Mouse (Mus musculus) embryo, embryonic 9.5 days (tissue): Measurements from ENCODE around the gene Kif16b.

Experiments used
- DNase-seq: peaks from one replicate; pipeline ENCODE4 v3.0.0-alpha.2; 2017; ENCODE audit errors: extremely low spot score

The Kif16b gene

DNA sequence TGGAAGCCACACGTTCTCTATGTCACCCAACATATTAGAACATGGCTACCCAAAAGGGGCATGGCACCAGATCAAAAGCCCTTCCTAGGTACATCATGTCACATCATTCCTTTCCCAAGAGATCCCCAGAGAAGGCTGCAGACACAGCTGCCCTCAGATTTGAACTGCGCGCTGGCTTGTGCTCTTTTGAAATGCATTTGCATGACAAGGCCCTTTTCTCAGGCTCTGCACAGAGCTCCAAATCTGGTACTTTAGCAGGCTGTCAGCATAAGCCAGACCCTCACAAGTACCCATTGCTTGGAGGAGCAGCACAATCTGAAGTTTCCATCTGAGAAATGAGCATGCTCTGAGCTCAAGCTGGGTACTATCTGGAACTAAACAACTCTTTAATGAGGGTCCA lies 165.6 kb downstream of the Kif16b start:
- no peak for DNase-seq

DNA sequence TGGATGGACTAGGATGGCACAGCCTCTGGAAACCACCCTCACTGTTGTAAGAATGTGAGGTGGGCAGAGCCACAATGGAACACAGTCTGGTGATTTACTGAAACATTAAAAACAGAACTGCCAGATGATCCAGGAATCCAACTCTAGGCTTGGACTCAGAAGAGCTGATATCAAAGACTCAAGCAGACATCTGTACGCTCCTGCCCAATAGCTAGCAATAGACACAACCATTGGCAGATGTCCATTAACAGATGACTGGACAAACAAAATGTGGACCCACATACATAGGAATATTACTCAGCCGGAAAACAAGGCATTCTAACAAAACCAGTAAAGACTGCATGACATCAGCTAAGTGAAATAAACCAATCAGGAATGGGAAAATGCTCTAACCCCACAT lies 167.3 kb downstream of the Kif16b start:
- no peak for DNase-seq

DNA sequence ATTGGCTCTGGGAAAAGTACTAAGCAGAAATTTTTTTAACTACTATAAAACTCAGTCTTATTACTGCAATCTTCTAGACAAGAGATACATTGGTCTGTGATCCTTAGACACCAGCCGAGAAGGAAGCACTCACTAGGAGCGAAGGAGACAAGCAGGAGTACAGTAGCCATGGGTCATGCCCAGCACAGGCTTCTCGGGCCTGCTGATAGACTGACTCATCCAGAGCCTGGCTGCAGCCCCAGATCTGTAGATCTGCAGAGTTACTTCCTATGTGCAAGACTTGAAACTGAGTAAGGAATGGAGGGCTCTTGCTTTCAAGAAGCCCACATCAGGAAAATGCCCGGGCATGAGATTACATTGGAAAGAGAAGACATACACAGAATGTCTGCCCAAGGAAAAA lies 169.0 kb downstream of the Kif16b start:
- no peak for DNase-seq

DNA sequence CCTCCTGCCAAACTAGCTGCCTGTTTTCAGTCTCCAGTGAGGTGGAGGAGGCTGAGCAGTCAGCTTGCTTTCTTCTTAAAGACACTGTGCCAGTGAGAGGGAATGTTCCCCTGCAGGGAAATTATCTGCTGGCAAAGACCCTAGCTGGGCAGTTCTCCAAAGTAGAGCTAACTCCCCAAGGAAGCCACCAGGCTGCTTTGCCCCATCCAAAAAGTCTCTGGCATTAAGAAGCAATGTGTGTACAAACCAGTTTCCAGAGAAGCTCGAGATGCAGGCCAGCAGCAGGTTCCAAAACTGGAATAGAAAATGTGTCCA lies 169.6 kb downstream of the Kif16b start:
- no peak for DNase-seq

DNA sequence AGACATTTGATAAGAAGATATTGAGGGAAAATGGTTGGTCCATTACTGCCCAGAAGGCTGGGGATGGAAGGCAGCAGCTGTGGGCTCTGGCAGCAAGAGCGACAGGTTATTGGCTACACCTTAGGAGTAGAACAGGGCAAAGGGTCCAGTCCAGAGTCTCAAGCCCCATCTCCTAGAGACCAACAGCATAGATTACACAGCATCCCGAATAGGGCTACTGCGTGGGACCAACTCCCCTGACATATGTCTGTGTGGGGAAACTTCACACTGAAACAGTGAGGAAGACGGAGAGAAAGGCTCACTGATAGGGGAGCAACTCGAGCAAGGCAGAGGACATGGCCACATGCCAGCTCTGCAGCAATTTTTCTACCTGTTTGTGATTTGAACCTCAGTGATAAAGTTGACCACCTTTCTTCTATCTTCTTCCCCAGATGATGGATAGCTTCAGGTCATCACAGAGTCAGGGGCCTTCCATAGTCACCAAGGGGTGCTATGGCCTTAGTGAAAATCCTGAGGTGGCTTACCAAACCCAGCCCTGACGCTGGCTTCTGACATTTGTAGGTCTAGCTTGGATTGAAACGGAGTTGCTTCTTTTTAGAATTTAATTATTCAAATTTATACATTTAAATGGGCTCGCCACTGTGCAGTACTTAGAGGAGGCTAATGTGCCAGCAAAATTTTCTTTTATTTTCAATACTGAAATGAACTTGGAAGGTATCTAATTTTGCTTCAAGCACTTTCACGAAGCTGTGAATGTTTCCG lies 170.1 kb downstream of the Kif16b start:
- no peak for DNase-seq

DNA sequence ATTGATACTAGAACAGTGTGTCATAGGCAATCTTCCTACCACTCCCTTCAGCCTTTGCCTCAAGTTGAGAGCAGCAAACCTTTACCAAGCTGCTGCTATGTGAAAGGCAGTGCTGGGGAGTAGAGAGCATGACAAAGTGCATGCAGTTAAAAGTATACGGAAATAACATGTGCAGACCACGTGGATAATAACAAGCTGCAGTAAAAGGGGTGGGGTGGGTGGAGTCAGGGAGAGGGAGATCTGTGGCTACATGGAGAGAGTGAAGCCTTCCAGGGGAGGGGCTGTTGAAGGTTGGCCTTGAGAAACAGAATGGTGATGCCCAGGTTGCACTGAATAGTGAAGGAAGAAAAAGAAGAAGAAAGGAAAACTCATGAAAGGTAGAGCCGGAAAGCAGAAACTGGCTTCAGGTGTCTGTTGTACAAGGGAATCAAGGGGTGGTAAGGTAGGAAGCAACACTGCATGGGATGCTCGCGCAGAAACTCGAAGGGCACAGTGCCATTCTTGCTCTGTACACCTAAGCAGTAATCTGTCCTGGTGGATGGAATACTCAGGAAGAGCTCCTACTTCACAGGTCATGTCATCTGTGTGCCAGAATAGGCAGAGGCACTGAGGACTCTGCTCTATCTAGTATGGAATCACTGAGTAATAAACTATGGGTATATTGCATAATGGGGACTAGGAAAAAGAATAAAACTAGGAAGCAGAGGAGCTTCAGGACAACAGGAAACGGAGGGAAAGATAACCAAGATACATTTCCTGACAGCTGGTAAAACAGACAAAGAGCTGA lies 176.9 kb downstream of the Kif16b start:
- DNase-seq = no peak

DNA sequence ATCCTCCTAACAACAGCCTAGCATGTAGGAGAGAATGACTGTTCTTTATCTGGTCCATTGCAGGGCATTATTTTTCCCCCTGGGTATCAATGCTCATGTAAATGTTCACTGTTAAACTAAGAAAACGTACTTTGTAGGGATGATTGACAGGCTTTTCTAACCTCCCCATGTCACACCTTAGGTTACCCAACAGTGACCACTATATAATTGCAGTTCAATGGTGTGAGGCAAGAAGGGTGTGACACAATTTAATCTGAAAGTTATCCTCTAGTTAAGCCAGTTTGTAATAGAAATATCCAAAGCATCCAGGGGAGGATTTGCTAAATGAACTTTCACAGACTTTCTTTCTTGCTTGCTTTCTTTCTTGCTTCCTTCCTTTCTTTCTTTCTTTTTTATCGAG lies 181.2 kb downstream of the Kif16b start:
- no peak for DNase-seq

DNA sequence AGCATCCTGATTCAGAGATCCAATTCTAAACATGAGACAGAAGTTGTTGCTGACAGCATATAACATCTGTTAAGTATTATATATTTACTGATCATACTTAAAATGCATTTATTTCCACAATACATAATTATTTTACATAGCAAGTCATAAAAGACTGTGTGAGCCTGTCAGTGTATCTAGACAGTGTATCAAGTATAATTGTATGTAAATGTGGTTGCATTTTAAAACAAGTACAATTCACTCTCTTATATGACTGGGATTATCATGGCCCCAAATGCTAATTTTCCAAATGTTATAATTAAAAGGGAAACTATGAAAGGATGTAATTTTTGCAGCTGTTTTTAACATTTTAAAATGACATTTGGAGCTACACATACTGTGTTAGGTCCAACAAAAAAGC lies 182.3 kb downstream of the Kif16b start:
- no peak for DNase-seq

DNA sequence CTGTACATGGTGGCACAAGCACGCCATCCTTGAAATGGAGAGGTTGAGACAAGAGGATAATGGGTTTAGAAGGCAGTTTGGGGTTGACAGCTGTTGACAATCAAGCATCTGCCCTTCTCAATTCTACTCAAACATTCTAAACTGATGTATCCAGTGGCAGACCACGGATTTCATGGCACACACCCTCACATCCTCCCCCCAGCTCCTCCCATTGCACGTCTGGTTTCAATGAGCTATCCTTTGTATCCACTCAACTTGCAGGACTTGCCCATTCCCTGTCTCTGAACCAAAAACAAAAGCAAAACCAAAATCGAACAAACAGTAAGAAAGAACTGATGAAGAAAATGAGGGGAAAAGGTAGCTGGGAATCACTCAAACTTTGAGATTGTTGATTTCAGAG lies 183.7 kb downstream of the Kif16b start:
- no peak for DNase-seq

DNA sequence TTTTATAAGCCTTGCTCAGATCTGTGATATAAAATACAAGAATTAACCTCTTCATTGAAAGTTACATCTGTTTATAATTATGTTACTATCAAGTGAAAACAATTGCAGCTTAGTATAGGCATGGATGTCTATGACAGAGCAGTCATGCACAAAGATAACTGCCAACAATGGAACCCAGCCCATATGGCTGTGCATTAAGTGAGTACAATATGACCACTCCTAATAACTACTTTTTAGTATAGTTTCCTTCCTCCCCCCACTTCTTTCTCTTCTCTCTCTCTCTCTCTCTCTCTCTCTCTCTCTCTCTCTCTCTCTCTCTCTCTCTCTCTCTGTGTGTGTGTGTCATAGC lies 185.4 kb downstream of the Kif16b start:
- DNase-seq = no peak

DNA sequence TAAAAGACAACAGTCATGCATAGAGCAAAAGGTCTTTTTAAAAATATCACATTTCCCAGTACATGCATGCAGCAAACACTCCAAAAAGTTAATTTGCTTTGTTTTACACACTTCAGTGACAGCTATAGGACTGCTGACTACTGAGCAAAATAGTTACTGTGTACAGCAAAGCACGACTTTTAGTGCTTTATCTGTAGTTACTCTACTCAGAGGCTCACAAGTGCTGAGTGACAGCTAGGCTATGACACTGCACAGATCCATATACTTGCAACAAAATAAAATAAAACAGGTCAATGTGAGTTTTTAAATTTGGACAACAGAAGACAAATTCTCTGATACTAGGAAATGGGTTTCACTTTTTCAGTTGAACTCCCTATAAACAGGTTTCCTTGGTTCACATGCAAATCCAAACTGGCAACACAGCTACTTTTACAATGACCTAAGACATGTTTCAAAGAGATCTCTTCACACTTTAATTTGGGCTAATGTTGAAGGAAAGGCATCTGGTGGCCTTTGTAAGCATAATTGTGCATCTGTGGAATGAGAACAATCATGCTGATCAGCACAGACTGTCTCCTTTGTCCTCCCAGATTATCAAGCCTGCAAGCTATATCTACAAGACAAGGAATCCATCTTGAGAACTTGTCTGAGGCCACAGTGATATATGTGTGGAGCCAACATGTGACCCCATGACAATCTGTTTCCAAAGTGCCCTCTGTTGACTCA lies 186.0 kb downstream of the Kif16b start:
- no peak for DNase-seq

DNA sequence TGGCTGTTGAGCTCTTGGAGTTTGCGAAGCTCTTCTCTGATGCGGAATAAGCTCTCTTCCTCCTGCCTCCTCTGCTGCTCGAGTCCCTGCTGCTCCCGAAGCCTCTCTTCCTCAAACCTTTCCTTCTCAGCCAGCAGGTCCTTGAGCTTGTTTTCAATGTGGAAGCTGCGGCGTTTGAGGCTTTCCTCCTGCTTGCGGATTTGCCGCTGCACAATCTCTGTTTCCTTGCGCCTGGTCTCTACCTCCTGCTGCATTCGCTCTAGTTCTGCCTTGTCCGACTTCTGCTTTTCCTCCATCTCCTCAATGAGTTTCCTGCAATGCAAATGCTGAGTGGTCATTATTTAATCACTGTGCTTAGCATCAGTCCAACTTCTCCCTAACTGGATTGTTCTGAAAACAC lies 188.6 kb downstream of the Kif16b start:
- DNase-seq = no peak

DNA sequence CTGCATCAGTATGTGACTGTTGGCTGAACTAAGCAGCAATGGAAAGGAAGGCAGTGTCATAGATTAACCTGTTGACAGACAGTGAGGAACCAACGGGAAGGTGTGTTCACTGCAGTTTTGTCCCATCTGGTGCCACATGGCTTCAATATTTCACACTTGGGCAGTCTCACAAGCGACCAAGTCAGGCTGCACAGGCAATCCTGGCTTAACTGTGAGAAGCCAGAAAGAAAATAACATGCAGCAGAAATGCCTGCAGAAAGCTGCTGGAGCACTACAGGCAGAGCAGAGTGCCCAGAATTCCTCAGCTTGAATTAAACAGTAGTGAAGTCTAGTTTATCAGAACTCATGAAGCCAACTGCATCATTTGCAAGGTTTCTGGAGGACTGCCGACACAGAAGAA lies 192.0 kb downstream of the Kif16b start:
- DNase-seq = no peak

DNA sequence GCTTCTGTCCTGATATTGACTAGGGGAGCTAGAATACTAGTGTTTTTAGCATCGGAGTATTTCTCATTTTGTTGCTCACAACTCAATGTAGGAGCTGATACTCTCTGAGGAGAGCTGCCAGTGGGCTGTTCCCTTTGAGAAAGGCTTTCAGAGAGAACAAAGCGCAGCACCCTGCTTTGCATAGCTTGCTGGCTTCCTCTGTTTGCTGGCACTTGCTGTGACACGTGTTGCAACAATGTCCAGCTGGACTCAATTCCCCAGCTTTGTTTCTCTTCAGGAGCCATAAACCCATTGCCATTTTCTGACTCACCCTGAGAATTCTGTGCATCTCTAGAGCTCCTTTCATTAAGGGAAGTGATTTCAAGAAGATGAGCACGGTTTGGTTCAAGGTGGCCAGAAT lies 200.6 kb downstream of the Kif16b start:
- no peak for DNase-seq

DNA sequence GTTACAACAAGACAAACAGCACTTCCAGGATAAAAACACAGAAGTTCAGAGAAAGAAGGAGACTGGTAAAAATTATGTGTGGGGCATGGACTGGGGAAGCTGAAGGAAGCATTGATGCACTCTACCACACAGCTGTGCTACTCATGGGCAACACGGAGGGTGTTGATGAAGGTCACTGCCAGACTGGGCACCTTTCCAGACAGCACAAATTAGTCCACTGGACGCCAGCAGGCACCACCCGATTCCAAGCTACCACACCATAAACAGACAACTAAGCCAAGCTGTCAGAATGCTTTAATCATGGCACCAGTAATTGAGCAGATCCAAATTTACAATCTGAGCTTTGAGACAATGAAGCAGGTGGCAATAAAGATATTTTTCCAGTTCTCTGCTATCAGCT lies 202.7 kb downstream of the Kif16b start:
- no peak for DNase-seq

DNA sequence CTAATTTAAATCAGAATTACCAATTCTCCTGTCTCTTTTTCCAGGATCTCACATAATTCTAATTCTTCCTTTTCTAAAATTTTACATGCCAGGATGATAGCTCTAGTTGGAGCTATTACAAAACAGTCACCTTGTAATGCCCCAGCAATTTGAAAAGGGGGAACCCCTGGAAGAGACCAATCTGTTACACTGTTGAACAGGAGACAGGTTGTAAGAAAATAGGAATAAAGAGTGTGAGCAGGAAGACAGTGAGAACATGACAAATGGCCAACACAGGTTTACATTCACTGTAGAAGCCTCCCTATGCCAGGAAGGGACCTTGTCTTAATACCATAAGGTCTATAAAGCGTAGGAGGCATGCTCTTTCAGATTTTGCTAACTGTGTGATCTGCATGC lies 206.4 kb downstream of the Kif16b start:
- DNase-seq = no peak

DNA sequence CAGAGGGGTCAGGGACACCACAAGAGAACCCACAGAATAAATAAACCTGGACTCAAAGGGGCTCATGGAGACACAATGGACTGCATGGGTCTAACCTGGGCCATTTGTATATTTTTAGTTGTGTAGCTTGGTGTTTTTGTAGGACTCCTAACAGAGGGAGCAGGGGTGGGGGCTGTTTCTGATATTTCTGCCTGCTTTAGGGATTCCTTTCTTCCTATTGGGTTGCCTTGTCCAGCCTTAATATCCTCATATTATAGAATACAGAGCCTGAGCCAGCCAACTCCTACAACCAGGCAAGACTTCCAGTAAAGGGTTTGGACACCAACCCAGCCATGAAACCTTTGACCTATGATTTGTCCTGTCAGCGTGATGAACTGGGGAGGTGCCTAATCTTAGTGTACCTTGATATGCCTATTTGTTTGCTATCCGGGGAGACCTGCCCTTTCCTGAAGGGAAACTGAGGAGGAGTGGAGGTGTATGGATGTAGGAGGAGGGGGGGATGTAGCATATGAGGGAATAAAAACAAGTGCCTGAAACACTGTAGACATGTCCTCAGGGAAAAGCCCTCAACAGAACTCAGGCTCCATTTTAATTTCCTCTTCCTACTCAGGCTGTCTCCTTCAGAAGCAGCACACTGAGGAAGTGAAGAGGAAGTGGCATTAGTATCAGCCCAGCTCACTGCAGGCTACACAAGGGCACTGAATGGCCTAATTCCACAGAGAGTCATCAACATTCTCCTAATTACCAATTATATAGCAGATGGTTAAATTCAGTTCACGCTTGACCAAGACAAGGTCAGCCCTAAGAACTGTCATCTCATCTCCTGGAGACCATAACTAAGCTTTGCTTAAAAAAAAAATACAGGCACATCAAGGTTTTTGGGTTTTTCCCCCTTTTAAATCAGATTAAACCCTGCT lies 207.1 kb downstream of the Kif16b start:
- no peak for DNase-seq

DNA sequence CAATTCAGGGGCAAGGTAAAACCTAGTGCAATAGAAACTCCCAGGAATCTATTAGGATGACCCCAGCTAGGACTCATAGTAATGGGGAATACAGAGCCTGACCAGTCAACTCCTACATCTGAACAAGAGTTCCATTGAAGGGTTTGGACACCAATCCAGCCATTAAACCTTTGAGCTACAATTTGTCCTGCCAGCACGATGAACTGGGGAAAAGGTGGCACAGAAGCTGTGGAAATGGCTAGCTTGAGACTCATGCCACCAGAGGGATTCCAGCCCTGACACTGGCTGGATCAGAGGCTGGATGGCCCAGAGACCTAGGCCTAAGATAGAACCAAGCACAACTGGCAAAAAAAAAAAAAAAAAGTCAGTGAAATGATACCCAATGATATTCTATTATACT lies 207.9 kb downstream of the Kif16b start:
- no peak for DNase-seq

DNA sequence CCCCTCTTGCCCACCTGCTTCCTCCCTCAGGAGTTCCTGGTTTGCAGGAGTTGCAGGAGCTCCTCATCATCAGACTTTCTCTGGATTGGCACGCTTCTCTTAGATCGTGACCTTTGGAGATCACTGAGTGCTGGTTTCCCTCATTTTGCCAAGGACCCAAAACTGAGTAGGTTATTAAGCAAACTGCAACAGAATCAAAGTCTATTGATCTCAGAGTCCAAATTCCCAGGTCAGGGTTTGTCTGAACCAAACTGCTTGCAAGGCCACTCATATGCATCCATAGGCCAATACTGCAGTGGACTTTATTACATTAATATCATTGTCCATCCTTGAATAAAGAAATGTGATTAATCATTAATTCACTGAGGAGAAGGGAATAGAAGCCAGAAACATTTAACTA lies 211.8 kb downstream of the Kif16b start:
- DNase-seq = no peak

DNA sequence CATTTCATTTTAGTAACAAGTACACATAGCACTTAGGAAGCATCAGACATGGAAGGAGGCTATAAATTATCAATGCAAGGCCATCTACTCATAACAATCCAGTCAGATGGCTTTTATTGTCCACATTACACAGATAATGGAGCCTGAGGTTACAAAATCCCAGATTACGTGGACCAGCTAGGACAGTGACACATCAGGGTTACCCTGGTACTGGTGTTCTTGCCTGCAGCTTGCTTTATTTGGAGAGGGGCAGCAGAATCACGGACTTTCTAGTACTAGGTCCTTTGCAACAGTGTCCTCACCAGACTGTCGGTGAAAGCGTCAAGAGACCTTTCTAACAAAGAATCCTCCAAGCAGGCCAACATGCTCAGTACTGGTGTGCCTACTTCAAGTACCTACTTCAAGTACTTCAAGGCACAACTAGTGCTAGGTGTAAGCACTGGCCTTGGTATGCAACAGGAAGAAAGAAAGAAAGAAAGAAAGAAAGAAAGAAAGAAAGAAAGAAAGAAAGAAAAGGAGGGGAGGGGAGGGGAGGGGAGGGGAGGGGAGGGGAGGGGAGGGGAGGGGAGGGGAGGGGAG lies 213.3 kb downstream of the Kif16b start:
- no peak for DNase-seq

DNA sequence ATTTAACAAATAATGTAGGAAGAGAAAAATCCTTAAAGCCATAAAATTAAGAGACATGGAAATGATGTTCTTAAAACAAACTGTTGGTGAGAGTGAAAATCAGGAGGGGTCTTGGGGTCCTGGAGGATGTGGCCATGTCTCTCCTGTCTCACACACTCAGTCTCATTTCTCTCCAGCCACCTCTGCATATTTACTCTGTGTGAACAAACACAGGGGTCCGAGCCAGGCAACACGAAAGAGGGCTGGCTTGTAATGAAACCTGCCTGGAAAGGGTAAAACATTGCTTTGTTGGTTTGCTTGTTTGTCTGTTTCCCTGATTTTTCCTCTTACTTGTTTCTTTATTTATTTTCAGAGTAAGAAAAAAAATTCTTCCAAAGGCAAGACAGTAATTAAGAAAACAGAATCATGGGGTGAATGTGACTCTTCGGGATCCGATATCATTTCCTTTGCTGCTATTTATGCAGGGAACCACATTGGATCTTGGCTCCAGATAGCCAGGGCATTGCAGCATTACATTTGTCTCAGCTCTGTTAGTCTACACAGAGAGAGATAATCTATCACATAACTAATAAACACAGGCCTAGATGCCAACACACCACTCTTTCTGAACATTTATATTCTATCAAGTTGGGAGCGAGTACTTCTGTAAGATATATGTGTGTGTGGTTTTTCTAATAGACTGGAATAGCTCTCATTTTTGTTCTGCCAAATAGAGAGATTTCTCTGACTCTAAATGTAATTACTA lies 218.2 kb downstream of the Kif16b start:
- no peak for DNase-seq
